Comparison of ENCODE assay signal across 8 mouse cellular contexts in genomic region chr9:57589224-57590126, GRCm38 (mm10). TPM values are rescaled to one million over a fixed set of nuclear protein-coding genes. Genes with fewer than 3 reads are reported as not detected.
A peak's percentile ranks its signal among the peaks of the same experiment; 100 is the strongest.
DNase-seq lines count a peak whose midpoint lies in the region; ATAC-seq and TF ChIP-seq lines count a peak whose summit lies in the region.

Gene Ulk3 (plus strand): TSS chr9:57589452.

- no peak for TF ChIP-seq EP300 in heart, adult 2 months (IDR thresholded peaks at IDR 0.05; ENCODE audit: insufficient read depth, low read depth, low read length)

- intact Hi-C loops in heart, adult 2 months (cut with DNase I) = loop anchor here (1.0 to 5.0 kb wide), 3 partner anchors 48 to 65 kb away; no protein-coding TSS in a partner anchor

- peak; percentile 61 for TF ChIP-seq CTCF in heart, adult 2 months (IDR thresholded peaks at IDR 0.05)
- peak; percentile 48 for TF ChIP-seq CTCF in midbrain, postnatal 0 days (IDR thresholded peaks at IDR 0.05)

- peak within 1 kb of the TSS; percentile 86 for H3K4me2 ChIP-seq in embryonic facial prominence, embryonic 14.5 days (ENCODE audit: low read depth, low read length)
- peak within 1 kb of the TSS; percentile 89 for H3K4me2 ChIP-seq in limb, embryonic 15.5 days
- H3K4me2 ChIP-seq in midbrain, postnatal 0 days (ENCODE audit: low read depth, low read length, poor library complexity, severe bottlenecking) = peak within 1 kb of the TSS; percentile 59

- DNase-seq in 416B (ENCODE audit: low read depth) = peak; percentile 89
- DNase-seq in adrenal gland, postnatal 36 days = peak; percentile 91 to 92
- peak; percentile 88 for DNase-seq in embryonic facial prominence, embryonic 14.5 days (ENCODE audit: low spot score)
- peak; percentile 87 to 90 for DNase-seq in heart, adult 2 months
- peak; percentile 80 to 83 for DNase-seq in kidney, adult 8-10 months
- peak; percentile 71 for DNase-seq in midbrain, postnatal 0 days (ENCODE audit: low spot score)
- DNase-seq in spleen, postnatal 10 days (ENCODE audit: low spot score in 2 of 2) = peak; percentile 71 to 87

- H3K9ac ChIP-seq in embryonic facial prominence, embryonic 14.5 days (ENCODE audit: low read depth, low read length) = peak within 1 kb of the TSS; percentile 76
- H3K9ac ChIP-seq in heart, adult 2 months (ENCODE audit: low read depth, low read length) = peak within 1 kb of the TSS; percentile 88
- peak within 1 kb of the TSS; percentile 64 for H3K9ac ChIP-seq in limb, embryonic 15.5 days
- peak within 1 kb of the TSS; percentile 69 for H3K9ac ChIP-seq in midbrain, postnatal 0 days (replicated peaks; ENCODE audit: low read length, poor library complexity, severe bottlenecking)

- no peaks in the 10 kb centered on the region for H3K9me3 ChIP-seq in embryonic facial prominence, embryonic 14.5 days (ENCODE audit: control insufficient read depth, low read length)
- no peaks in the 10 kb centered on the region for H3K9me3 ChIP-seq in limb, embryonic 15.5 days
- no peaks in the 10 kb centered on the region for H3K9me3 ChIP-seq in midbrain, postnatal 0 days (ENCODE audit: low read length)

- H3K79me2 ChIP-seq in heart, adult 2 months (replicated peaks; ENCODE audit: control insufficient read depth, insufficient read depth, low read length) = no peaks in the 10 kb centered on the region

- WGBS in embryonic facial prominence, embryonic 14.5 days = 0% methylated on average over 38 of the region's 58 CpGs
- WGBS in heart, adult 2 months = under 1% methylated on average over 58 of the region's 58 CpGs
- WGBS in limb, embryonic 15.5 days = under 1% methylated on average over 58 of the region's 58 CpGs
- under 1% methylated on average over 58 of the region's 58 CpGs for WGBS in midbrain, postnatal 0 days

- H3K36me3 ChIP-seq in embryonic facial prominence, embryonic 14.5 days (ENCODE audit: control insufficient read depth, insufficient read depth, low read length) = peaks cover 57% of the 10 kb centered on the region
- no peaks in the 10 kb centered on the region for H3K36me3 ChIP-seq in heart, adult 2 months (ENCODE audit: control insufficient read depth, insufficient read depth, low read length)
- H3K36me3 ChIP-seq in limb, embryonic 15.5 days = peaks cover 50% of the 10 kb centered on the region
- H3K36me3 ChIP-seq in midbrain, postnatal 0 days (ENCODE audit: insufficient read depth, low read length) = peaks cover 30% of the 10 kb centered on the region

- ATAC-seq in embryonic facial prominence, embryonic 14.5 days (ENCODE audit: low read depth) = peak; percentile 91
- ATAC-seq in limb, embryonic 15.5 days (ENCODE audit: insufficient number of reproducible peaks, low FRiP score, low TSS enrichment, low read depth) = peak; percentile 76
- ATAC-seq in midbrain, postnatal 0 days (ENCODE audit: low FRiP score) = peak; percentile 77

- peak within 1 kb of the TSS; percentile 80 for H3K4me3 ChIP-seq in embryonic facial prominence, embryonic 14.5 days (ENCODE audit: low read depth, low read length)
- peak within 1 kb of the TSS; percentile 73 for H3K4me3 ChIP-seq in heart, adult 2 months
- peak within 1 kb of the TSS; percentile 80 for H3K4me3 ChIP-seq in limb, embryonic 15.5 days
- peak within 1 kb of the TSS; percentile 45 for H3K4me3 ChIP-seq in midbrain, postnatal 0 days (ENCODE audit: low read depth, low read length)

- peak within 1 kb of the TSS; percentile 83 for H3K27ac ChIP-seq in embryonic facial prominence, embryonic 14.5 days (replicated peaks; ENCODE audit: low read depth, low read length)
- H3K27ac ChIP-seq in heart, adult 2 months = peak within 1 kb of the TSS; percentile 81
- peak within 1 kb of the TSS; percentile 91 for H3K27ac ChIP-seq in limb, embryonic 15.5 days
- peak within 1 kb of the TSS; percentile 4 for H3K27ac ChIP-seq in midbrain, postnatal 0 days (ENCODE audit: low read depth, low read length)

- peaks cover 7% of the 10 kb centered on the region; the same call in 1 of the 2 replicates for H3K4me1 ChIP-seq in embryonic facial prominence, embryonic 14.5 days (ENCODE audit: control insufficient read depth, insufficient read depth, low read length)
- H3K4me1 ChIP-seq in heart, adult 2 months (ENCODE audit: control insufficient read depth, insufficient read depth, low read length) = peaks cover 3% of the 10 kb centered on the region; the same call in 1 of the 2 replicates
- H3K4me1 ChIP-seq in limb, embryonic 15.5 days = peaks cover 25% of the 10 kb centered on the region
- H3K4me1 ChIP-seq in midbrain, postnatal 0 days (ENCODE audit: insufficient read depth, low read length) = no peaks in the 10 kb centered on the region

- 0 out of 2 replicates have a peak, but pooled peaks have one; percentile 38 for TF ChIP-seq POLR2A in heart, adult 2 months (IDR thresholded peaks at IDR 0.05; ENCODE audit: insufficient read depth, low read depth, low read length)

- no peaks in the 10 kb centered on the region for H3K27me3 ChIP-seq in embryonic facial prominence, embryonic 14.5 days (replicated peaks; ENCODE audit: control insufficient read depth, insufficient read depth, low read length)
- no peaks in the 10 kb centered on the region for H3K27me3 ChIP-seq in heart, adult 2 months (ENCODE audit: control insufficient read depth, insufficient read depth, low read length)
- H3K27me3 ChIP-seq in limb, embryonic 15.5 days = no peaks in the 10 kb centered on the region
- H3K27me3 ChIP-seq in midbrain, postnatal 0 days (ENCODE audit: insufficient read depth, low read length) = no peaks in the 10 kb centered on the region

RNA-seq across cellular contexts. Expression of gene Ulk3, which starts in this region (rescaled TPM):
- total RNA-seq in adrenal gland, postnatal 36 days (2021) = 10 to 100 TPM; 12.6 to 14.3 TPM
- polyA plus RNA-seq in embryonic facial prominence, embryonic 14.5 days (2014; fragmentation: Nextera tagmentation; extraction: Ambion mirVana) = 9.4 and 11.4 TPM in 2 replicates
- 1 to 10 TPM; 5.7 to 6.7 TPM for total RNA-seq in heart, adult 2 months (2021)
- polyA plus RNA-seq in heart, adult 2 months (2012; rRNA removed) = 19.1 and 23.3 TPM in 2 replicates
- polyA plus RNA-seq in limb, embryonic 15.5 days (2015; fragmentation: Nextera tagmentation; extraction: Ambion mirVana) = 21.2 and 23.2 TPM in 2 replicates
- 18.9 and 23.3 TPM in 2 replicates for total RNA-seq in midbrain, postnatal 0 days (2014; rRNA removed)
- 17.4 and 19.9 TPM in 2 replicates for polyA plus RNA-seq in midbrain, postnatal 0 days (2015; fragmentation: Nextera tagmentation; extraction: Ambion mirVana)

Comparison
In these comparisons a context has a peak if more than half of its experiments do, and no peak if none do; other contexts are left out.
1. Peak in every context shown above with its lines: DNase-seq, ATAC-seq, H3K4me3 ChIP-seq and H3K27ac ChIP-seq.
2. H3K27ac ChIP-seq: peak in every context shown above with its lines; median percentile 91 in limb, embryonic 15.5 days; 83 in embryonic facial prominence, embryonic 14.5 days; 81 in heart, adult 2 months; 4 in midbrain, postnatal 0 days.